Mouse (Mus musculus) T-helper 17 cell (primary cell): Measurements from ENCODE around the gene Prtg.

Experiments
- in situ Hi-C, 2 experiments: fragments of 300-600 bp; cut with MboI, MseI; formaldehyde crosslinking; loops; 1 replicate in 1 of 2; 2 replicates in 1 of 2; pipeline ENCODE4 v1.15.1; 2025; ENCODE audit warnings: high pct_unique_total_duplicates in 2 of 2

The Prtg gene

GRCm38 (mm10) chr9:72806731-72807419 lies at the start of gene Prtg:
Prtg (plus strand) TSS chr9:72806874.
- in situ Hi-C loops = no loop called here

GRCm38 (mm10) chr9:72757143-72757542 lies 49.5 kb upstream of the Prtg start:
- in situ Hi-C loops = loop anchor here in 1 of 2 experiments (10.0 kb wide), 1 partner anchor 1982 kb away; no protein-coding TSS in a partner anchor

GRCm38 (mm10) chr9:72758705-72759131 lies 48.0 kb upstream of the Prtg start:
- in situ Hi-C loops = loop anchor here in 1 of 2 experiments (10.0 kb wide), 1 partner anchor 1984 kb away; no protein-coding TSS in a partner anchor

- in situ Hi-C loops = loop anchor here in 1 of 2 experiments (5.0 kb wide), 1 partner anchor 124 kb away; no protein-coding TSS in a partner anchor
Observed at GRCm38 (mm10) chr9:72763050-72763718, 43.5 kb upstream of the Prtg start.

- in situ Hi-C loops = loop anchor here in 1 of 2 experiments (5.0 kb wide), 2 partner anchors 120 to 325 kb away; no protein-coding TSS in a partner anchor
Observed at GRCm38 (mm10) chr9:72766789-72767349, 39.8 kb upstream of the Prtg start.

- in situ Hi-C loops = no loop called here
Observed at GRCm38 (mm10) chr9:72775022-72775421, 31.7 kb upstream of the Prtg start.

- in situ Hi-C loops = no loop called here
Observed at GRCm38 (mm10) chr9:72779004-72779403, 27.7 kb upstream of the Prtg start.

- in situ Hi-C loops = no loop called here
Observed at GRCm38 (mm10) chr9:72779733-72780132, 26.9 kb upstream of the Prtg start.

GRCm38 (mm10) chr9:72780694-72781093 lies 26.0 kb upstream of the Prtg start:
- in situ Hi-C loops = no loop called here

GRCm38 (mm10) chr9:72781466-72781865 lies 25.2 kb upstream of the Prtg start:
- in situ Hi-C loops = no loop called here

GRCm38 (mm10) chr9:72782121-72782520 lies 24.6 kb upstream of the Prtg start:
- in situ Hi-C loops = no loop called here

GRCm38 (mm10) chr9:72787732-72788131 lies 18.9 kb upstream of the Prtg start:
- in situ Hi-C loops = no loop called here

- in situ Hi-C loops = no loop called here
Observed at GRCm38 (mm10) chr9:72790530-72791212, 16.0 kb upstream of the Prtg start.

- in situ Hi-C loops = no loop called here
Observed at GRCm38 (mm10) chr9:72791213-72791582, 15.5 kb upstream of the Prtg start.

GRCm38 (mm10) chr9:72791681-72792080 lies 15.0 kb upstream of the Prtg start:
- in situ Hi-C loops = no loop called here

- in situ Hi-C loops = no loop called here
Observed at GRCm38 (mm10) chr9:72795243-72795642, 11.4 kb upstream of the Prtg start.

- in situ Hi-C loops = no loop called here
Observed at GRCm38 (mm10) chr9:72797136-72797621, 9.5 kb upstream of the Prtg start.

GRCm38 (mm10) chr9:72803280-72803679 lies 3.4 kb upstream of the Prtg start:
- in situ Hi-C loops = no loop called here

- in situ Hi-C loops = no loop called here
Observed at GRCm38 (mm10) chr9:72806146-72806545, 528 bp upstream of the Prtg start.

- in situ Hi-C loops = no loop called here
Observed at GRCm38 (mm10) chr9:72807420-72808005, 839 bp downstream of the Prtg start.

- in situ Hi-C loops = no loop called here
Observed at GRCm38 (mm10) chr9:72808176-72808575, 1.5 kb downstream of the Prtg start.
